Mouse (Mus musculus) testis, adult 2 months (tissue): ENCODE measurements around the gene Slc11a2.

ENCODE experiments used
- CTCF ChIP-seq: fragments of 200-500 bp; IDR thresholded peaks from 2 replicates; pipeline ENCODE4 v1.5.1; 2012; ENCODE audit warnings: low read depth, mild to moderate bottlenecking, inconsistent platforms, low read length, moderate library complexity; ENCODE audit not compliant: control insufficient read depth, insufficient read depth, insufficient replicate concordance
- POLR2A ChIP-seq: fragments of 200-500 bp; IDR thresholded peaks from 2 replicates; pipeline ENCODE4 v1.6.1; 2012; ENCODE audit warnings: low read depth, mild to moderate bottlenecking, inconsistent platforms, low read length, moderate library complexity; ENCODE audit not compliant: control insufficient read depth

DNA sequence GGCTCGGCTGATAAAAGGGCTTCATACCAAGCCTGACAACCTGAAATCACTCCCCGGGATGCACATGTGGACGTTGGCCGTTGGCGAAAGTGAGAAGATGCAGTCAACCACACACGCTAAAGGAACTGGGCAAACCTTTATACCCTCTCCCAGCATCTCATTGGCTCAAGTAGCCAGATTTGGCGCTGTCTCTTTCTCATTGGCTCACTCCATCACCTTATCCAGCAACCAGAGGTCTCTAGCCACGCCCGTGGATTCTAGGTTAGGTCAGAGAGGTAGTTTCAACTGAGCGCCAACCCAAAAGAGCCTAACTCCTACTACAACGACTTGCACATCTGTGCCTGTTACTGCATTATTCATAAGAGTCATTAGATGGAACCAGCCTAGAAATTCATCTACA, 27.6 kb upstream of the Slc11a2 start:
- TF ChIP-seq POLR2A (no peak), CTCF (no peak)
